Mouse (Mus musculus): Measurements from ENCODE around the gene Gm49450.

Gm49450 gene

DNA sequence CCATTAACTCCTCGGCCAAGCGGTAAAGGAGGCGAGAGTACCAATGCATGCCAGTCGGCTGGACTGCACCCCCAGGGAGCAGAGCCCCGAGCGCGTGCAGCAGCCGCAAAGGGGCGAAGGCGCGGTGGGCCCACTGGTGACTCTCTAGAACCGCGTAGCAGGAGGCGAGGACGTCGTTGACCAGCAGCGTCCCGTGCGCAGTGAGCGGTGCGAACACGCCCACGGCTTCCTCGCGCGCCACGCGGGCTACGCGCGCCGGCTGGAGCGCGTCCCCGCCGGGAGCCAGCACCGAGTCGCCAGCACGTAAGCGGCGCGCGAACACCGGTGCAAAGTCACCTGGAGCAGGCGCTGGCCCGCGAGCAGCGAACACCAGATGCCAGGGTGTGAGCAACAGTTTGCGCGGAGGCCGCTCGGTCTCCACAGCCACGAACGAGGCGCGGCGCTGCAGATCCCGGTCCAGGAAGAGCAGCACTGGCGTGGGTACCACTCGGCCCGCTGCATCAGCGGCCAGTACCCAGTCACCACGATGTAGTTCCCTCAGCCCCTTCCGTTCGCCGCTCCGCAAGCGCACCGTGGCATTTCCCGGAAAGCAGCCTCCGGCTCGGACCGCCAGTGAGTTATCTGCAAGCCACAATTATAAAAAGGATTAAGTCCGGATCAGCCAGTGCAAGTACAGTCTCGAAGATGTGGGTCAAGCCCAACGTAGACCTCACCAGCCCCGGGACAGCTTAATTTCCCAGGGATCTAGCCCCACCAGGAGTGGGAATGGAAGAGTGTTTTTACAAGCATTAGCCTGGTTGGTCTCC is 59.2 kb downstream of the Gm49450 start, which contains the start of gene Rhebl1:
Rhebl1 (minus strand) TSS at position 601 of the 806 bp plus-strand sequence.
- DNase-seq (ENCODE audit: low read depth, low spot score): peak; percentile 62

DNA sequence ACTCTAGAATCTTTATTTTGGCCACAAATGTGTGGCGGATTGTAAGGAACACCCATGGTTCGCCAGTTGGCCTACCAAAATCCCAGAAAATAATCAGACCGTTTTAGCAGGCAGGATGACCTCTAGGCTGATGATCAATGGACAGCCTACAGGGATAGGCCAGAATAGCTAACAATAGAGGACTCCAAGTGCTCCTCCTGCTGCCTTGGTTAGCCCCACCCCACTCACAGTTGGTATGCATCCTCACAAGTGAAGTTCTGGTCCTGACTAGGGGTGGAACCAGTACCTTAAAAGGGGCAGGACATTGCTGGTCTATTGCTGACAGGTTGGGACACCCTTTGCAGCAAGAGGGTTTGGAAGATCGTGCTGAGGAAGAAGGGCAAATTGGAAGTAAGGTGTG is 60.3 kb downstream of the Gm49450 start:
- no peak for DNase-seq (ENCODE audit: low read depth, low spot score)

- DNase-seq (ENCODE audit: low read depth, low spot score): peak; percentile 80
Measured at GRCm38 (mm10) chr15:98891907-98892606, 61.3 kb downstream of the Gm49450 start.

- no peak for DNase-seq (ENCODE audit: low read depth, low spot score)
Measured at GRCm38 (mm10) chr15:98891198-98891742, 62.1 kb downstream of the Gm49450 start.

GRCm38 (mm10) chr15:98887526-98887925 is 65.8 kb downstream of the Gm49450 start:
- DNase-seq (ENCODE audit: low read depth, low spot score): no peak

- no peak for DNase-seq (ENCODE audit: low read depth, low spot score)
Measured at GRCm38 (mm10) chr15:98886667-98887387, 66.5 kb downstream of the Gm49450 start.

DNA sequence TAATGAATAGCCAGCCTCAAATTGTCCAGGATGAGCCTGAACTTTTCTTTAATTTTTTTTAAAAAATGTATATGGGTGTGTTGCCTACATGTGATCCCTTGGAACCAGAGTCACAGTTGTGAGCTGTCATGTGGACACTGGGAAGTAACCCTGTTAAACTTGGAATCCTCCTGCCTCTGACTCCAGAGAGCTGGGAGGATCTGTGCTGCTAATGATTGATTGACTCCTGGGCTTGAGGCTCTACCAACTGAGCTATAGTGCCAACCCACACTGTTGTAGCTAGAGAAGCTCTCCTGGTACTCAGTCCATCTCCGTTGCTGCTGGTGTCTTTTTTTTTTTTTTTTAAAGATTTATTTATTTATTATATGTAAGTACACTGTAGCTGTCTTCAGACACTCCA is 69.2 kb downstream of the Gm49450 start:
- DNase-seq (ENCODE audit: low read depth, low spot score): no peak

DNA sequence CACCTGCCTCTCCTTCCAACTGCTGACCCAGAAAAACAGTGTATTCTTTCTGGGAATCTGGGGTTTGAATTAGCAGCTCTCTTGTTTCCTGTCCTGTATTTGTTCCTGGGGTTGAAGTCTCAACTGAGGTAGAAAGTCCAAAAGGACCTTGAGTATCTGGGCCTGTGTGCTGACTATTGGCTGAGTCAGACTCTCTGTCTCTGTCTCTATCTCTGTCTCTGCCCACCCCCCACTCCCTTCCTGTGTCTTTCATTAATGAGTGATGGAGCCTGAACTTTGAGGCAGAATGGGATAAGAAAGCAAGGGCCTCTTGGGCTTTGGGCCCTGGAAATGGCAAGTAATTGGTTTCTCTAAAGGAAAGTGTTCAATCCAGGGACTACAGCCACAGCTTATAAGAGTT is 69.7 kb downstream of the Gm49450 start:
- DNase-seq (ENCODE audit: low read depth, low spot score): no peak

Measured in CD4-positive helper T cell, adult 2 months (primary cell).